Mouse (Mus musculus) gastrocnemius, adult 2 months (tissue): Measurements from ENCODE around the gene Dirc2. TPM values are rescaled to one million over a fixed set of nuclear protein-coding genes. Genes with fewer than 3 reads are reported as not detected.

Experiments used
- DNase-seq: peaks from one replicate; pipeline ENCODE4 v3.0.0; 2022
- H3K27ac ChIP-seq: fragments of 200-600 bp; 2 replicates; pipeline ENCODE4 v1.8.1; 2022; ENCODE audit warnings: mild to moderate bottlenecking
- H3K4me3 ChIP-seq: fragments of 200-600 bp; 2 replicates; pipeline ENCODE4 v1.8.1; 2022; ENCODE audit warnings: mild to moderate bottlenecking, moderate library complexity
- CTCF ChIP-seq: fragments of 200-600 bp; IDR thresholded peaks from 2 replicates; pipeline ENCODE4 v1.8.1; 2022; ENCODE audit warnings: antibody characterized with exemption, mild to moderate bottlenecking, moderate library complexity
- intact Hi-C: fragments of 180-260 bp; cut with DNase I; formaldehyde crosslinking; loops from one replicate; pipeline ENCODE4 v1.15.1; 2025
- total RNA-seq, 2 experiments: library from RNA; stranded (reverse); gene quantifications; 2 replicates each; pipeline ENCODE4 v1.2.3; 2021

The Dirc2 gene
- total RNA-seq, 2 experiments from 2014 or later: 53.7 to 70.8 TPM

GRCm38 (mm10) chr16:35787163-35787562 is 18.0 kb upstream of the Dirc2 start:
- Histone ChIP-seq H3K27ac (no peak overlapping the region), H3K4me3 (no peak overlapping the region)
- DNase-seq: no peak
- intact Hi-C loops: no loop called here
- TF ChIP-seq CTCF: no peak

DNA sequence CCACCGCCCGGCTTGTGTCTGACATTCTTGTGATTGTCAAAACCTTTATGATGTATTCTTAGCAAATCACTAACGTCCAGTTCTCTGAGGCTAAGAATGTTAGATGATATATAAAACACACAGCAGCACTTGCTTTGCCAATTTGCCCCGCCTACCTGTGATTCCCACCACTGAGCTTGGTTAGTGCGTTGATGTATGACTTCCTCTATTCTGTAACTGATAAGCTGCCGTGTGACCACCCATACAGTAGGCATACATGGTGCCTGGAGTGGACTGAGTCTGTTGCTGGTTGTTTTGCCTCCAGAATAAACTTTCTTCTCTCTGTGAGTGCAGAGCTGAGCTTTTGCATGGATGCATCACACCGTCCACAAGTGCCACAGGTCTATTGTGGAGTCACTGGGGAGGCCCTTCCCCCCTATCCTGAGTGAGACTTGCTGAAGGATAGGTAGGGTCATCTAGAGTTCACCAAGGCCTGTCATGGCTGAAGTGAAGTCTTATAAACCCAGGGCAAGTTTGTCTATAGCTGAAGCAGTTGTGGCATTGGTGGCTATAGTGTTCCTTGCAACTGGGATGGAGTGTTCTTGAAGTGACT is 15.1 kb upstream of the Dirc2 start:
- intact Hi-C loops: no loop called here
- TF ChIP-seq CTCF: no peak
- no peak for DNase-seq
- H3K27ac ChIP-seq: no peak overlapping the region
- H3K4me3 ChIP-seq: no peak overlapping the region

GRCm38 (mm10) chr16:35783207-35783573 is 14.0 kb upstream of the Dirc2 start:
- H3K27ac ChIP-seq: no peak overlapping the region
- TF ChIP-seq CTCF: no peak
- intact Hi-C loops: no loop called here
- H3K4me3 ChIP-seq: no peak overlapping the region
- no peak for DNase-seq

- intact Hi-C loops: no loop called here
These were observed 13.5 kb upstream of the Dirc2 start for GRCm38 (mm10) chr16:35782451-35783206.

DNA sequence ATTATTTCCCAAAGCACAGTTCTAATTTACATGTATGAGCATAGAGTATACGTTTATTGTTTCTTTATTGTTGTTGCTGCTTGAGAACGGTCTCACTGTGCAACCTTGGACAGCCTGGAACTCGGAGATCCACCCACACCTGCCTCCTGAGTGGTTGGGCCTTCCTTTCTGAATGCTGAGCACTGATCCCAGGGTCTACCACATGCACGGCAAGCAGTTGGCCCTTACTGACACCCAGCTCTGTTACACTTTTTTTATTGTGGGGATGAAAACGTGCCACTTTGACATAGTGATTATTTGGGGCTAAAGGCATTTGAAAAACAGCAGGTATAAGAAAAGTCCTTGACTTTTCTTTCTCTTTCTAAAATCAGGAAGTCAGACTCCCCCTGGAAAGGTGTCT is 12.5 kb upstream of the Dirc2 start:
- Histone ChIP-seq H3K4me3 (no peak overlapping the region), H3K27ac (no peak overlapping the region)
- no peak for DNase-seq
- intact Hi-C loops: no loop called here
- TF ChIP-seq CTCF: no peak

More at GRCm38 (mm10) chr16:35782451-35783206, 13.5 kb upstream of the Dirc2 start:
- DNase-seq: no peak
- Histone ChIP-seq H3K4me3 (no peak overlapping the region), H3K27ac (peak overlapping the region; percentile 3; the same call in 1 of the 2 replicates)
- no peak for TF ChIP-seq CTCF

GRCm38 (mm10) chr16:35781096-35781495 is 11.9 kb upstream of the Dirc2 start:
- no peak overlapping the region for H3K4me3 ChIP-seq
- intact Hi-C loops: no loop called here
- DNase-seq: no peak
- H3K27ac ChIP-seq: no peak overlapping the region
- no peak for TF ChIP-seq CTCF

- intact Hi-C loops: no loop called here
- Histone ChIP-seq H3K4me3 (no peak overlapping the region), H3K27ac (no peak overlapping the region)
- no peak for DNase-seq
- no peak for TF ChIP-seq CTCF
These were observed 10.5 kb upstream of the Dirc2 start for GRCm38 (mm10) chr16:35779681-35780080.

DNA sequence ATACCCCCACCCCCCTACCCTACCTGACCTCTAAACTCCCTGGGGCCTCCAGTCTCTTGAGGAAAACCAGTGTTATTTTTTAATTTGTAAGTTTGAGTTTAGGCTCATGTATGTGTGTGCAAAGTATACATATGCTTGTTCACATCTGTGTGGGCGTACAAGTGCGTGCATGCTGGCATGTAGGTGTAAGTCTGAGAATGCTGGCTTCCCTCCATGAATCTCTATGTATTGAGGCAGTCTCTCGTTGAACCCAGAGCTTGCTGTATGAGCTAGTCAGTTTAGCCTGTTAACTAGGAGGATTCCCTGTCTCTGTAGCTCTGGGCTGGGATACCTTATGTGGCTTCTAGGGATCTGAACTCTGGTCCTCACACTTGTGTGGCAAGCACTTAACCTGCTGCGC is 8.6 kb upstream of the Dirc2 start:
- no peak overlapping the region for H3K4me3 ChIP-seq
- intact Hi-C loops: no loop called here
- H3K27ac ChIP-seq: no peak overlapping the region
- DNase-seq: no peak
- no peak for TF ChIP-seq CTCF

DNA sequence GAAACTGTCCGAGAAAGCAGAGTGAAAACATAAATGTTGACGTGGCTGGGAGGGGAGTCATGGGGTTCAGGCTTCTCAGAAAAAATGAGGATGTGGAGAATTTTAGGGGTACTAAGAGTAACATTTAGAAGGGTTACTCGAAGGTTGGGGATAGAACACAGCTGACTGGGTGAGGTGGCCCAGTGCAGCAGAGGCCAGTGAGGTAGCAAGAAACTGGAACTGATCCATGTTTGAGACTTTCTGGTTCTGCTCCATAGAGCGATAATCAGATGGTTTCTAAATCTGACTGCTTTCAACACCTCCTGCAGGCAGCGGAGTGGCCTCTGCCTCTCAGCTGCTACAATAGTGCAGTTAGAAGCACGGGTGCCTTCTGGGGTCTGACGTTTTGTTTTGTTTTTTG is 7.6 kb upstream of the Dirc2 start:
- no peak for TF ChIP-seq CTCF
- Histone ChIP-seq H3K4me3 (no peak overlapping the region), H3K27ac (no peak overlapping the region)
- intact Hi-C loops: no loop called here
- DNase-seq: no peak

GRCm38 (mm10) chr16:35775835-35776234 is 6.7 kb upstream of the Dirc2 start:
- intact Hi-C loops: no loop called here
- DNase-seq: no peak
- Histone ChIP-seq H3K4me3 (no peak overlapping the region), H3K27ac (no peak overlapping the region)
- no peak for TF ChIP-seq CTCF

DNA sequence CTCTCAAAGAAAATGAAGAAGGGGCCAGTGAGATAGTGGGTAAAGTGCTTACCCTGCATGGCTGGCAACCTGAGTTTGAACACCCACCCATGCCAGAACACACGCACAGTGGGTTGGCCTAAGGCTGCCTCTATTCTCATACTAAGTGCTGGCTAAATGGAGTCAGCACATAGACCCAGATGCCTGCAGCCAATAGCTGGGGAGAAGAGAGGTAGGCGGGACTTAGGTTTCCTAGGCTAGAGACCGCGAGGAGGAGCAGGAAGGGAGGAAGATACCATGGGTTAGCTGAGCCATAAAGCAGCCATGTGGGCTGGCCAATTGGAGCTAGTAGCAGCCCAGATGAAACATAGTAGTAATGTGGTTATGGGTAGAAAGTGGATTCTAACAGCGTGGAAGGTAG is 3.4 kb upstream of the Dirc2 start:
- H3K4me3 ChIP-seq: no peak overlapping the region

GRCm38 (mm10) chr16:35771606-35772005 is 2.5 kb upstream of the Dirc2 start:
- DNase-seq: no peak
- H3K27ac ChIP-seq: no peak overlapping the region
- intact Hi-C loops: loop anchor here (5.0 kb wide), 2 partner anchors 34 to 46 kb away; no protein-coding TSS in a partner anchor
- TF ChIP-seq CTCF: no peak
- no peak overlapping the region for H3K4me3 ChIP-seq

More for the DNA sequence above, 3.4 kb upstream of the Dirc2 start:
- intact Hi-C loops: loop anchor here (5.0 kb wide), 2 partner anchors 35 to 45 kb away; no protein-coding TSS in a partner anchor
- TF ChIP-seq CTCF: no peak
- no peak overlapping the region for H3K27ac ChIP-seq
- no peak for DNase-seq

DNA sequence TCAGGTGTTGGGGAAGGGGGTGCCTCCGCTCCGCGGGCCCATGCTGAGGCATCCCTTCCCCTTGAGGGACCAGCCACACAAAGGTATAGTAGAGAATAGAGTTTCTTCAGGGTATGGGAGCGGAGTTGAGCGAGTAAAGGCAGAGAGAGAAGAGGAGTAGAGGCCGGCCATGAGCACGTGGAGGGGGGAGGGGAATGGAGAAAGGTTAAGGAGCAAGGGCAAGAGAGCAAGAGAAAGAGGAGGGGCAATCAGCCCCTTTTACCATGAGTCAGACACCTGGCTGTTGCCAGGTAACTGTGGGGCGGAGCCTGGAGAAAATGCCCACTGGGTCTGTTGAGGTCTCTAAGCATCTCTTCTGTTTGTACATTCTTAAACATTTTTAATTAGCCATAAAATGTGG is 2.0 kb upstream of the Dirc2 start:
- no peak for TF ChIP-seq CTCF
- DNase-seq: no peak
- H3K27ac ChIP-seq: no peak overlapping the region
- intact Hi-C loops: loop anchor here (5.0 kb wide), 2 partner anchors 34 to 46 kb away; no protein-coding TSS in a partner anchor
- H3K4me3 ChIP-seq: peak overlapping the region; percentile 76
